Mouse (Mus musculus) ES-E14 (cell line): ENCODE measurements at regions not wholly inside any gene's neighbourhood (a gene's known extent, or its start where the extent isn't known, plus 50 kb on each side); places are given as distances from the start of the nearest gene placed in this dataset.

Source experiments
- CHD2 ChIP-seq: IDR thresholded peaks from 2 replicates; pipeline ENCODE4 v1.6.1; 2014; ENCODE audit warnings: mild to moderate bottlenecking, low read depth, low read length, inconsistent platforms
- HCFC1 ChIP-seq: IDR thresholded peaks from 2 replicates; pipeline ENCODE4 v1.6.1; 2012; ENCODE audit warnings: low read length, inconsistent platforms, borderline replicate concordance; ENCODE audit not compliant: insufficient read depth
- MAFK ChIP-seq: IDR thresholded peaks from 2 replicates; pipeline ENCODE4 v1.6.1; 2014; ENCODE audit warnings: mild to moderate bottlenecking, low read depth, low read length, inconsistent platforms; ENCODE audit not compliant: insufficient read depth
- ZC3H11A ChIP-seq: IDR thresholded peaks from 2 replicates; pipeline ENCODE4 v1.6.1; 2012; ENCODE audit warnings: low read depth, mild to moderate bottlenecking, inconsistent platforms, low read length, borderline replicate concordance
- ZNF384 ChIP-seq: IDR thresholded peaks from 2 replicates; pipeline ENCODE4 v1.6.1; 2012; ENCODE audit warnings: low read depth, low read length, inconsistent platforms

- no peak for TF ChIP-seq ZC3H11A
- no peak for TF ChIP-seq MAFK
- no peak for TF ChIP-seq HCFC1
- no peak for TF ChIP-seq CHD2
- TF ChIP-seq ZNF384, result no peak
Observed at GRCm38 (mm10) chr10:44659499-44659898, 131.2 kb upstream of the Prdm1 start.
